Mouse (Mus musculus) lung, embryonic 14.5 days (tissue): ENCODE measurements around the gene 9030612E09Rik. TPM values are rescaled to one million over a fixed set of nuclear protein-coding genes. Genes with fewer than 3 reads are reported as not detected.

Experiments
- ATAC-seq: fragments of 200-750 bp; cut with Nextera tagmentation; 2 replicates; pipeline ENCODE4 v1.8.0; 2017; ENCODE audit warnings: mild to moderate bottlenecking, moderate TSS enrichment, moderate library complexity; ENCODE audit not compliant: insufficient read depth
- DNase-seq: peaks from one replicate; pipeline ENCODE4 v3.0.0-alpha.2; 2015
- H3K27ac ChIP-seq: fragments of 300-500 bp; sonication (generic); 2 replicates; pipeline ENCODE4 v1.5.1; 2014; ENCODE audit warnings: low read depth, mild to moderate bottlenecking, moderate library complexity
- H3K27me3 ChIP-seq: fragments of 300-500 bp; sonication (generic); 2 replicates; pipeline ENCODE4 v1.6.1; 2014; ENCODE audit warnings: low read length, control low read depth; ENCODE audit not compliant: insufficient read depth
- H3K36me3 ChIP-seq: fragments of 300-500 bp; sonication (generic); 2 replicates; pipeline ENCODE4 v1.6.1; 2014; ENCODE audit warnings: control low read depth; ENCODE audit not compliant: insufficient read depth
- H3K4me1 ChIP-seq: fragments of 300-500 bp; sonication (generic); 2 replicates; pipeline ENCODE4 v1.6.1; 2014; ENCODE audit warnings: antibody characterized with exemption, control low read depth; ENCODE audit not compliant: insufficient read depth
- H3K4me2 ChIP-seq: fragments of 300-500 bp; sonication (generic); 2 replicates; pipeline ENCODE4 v1.6.1; 2014; ENCODE audit warnings: mild to moderate bottlenecking
- H3K4me3 ChIP-seq: fragments of 300-500 bp; sonication (generic); 2 replicates; pipeline ENCODE4 v1.5.1; 2014; ENCODE audit warnings: low read depth, low read length
- H3K9ac ChIP-seq: fragments of 300-500 bp; sonication (generic); 2 replicates; pipeline ENCODE4 v1.6.1; 2014
- H3K9me3 ChIP-seq: fragments of 300-500 bp; sonication (generic); 2 replicates; pipeline ENCODE4 v1.6.1; 2016; ENCODE audit warnings: low read depth, low read length, control low read depth
- CTCF ChIP-seq: IDR thresholded peaks from 2 replicates; pipeline ENCODE4 v1.5.1; 2016; ENCODE audit warnings: antibody characterized with exemption, low read depth
- WGBS: fragments of 180-500 bp; shearing (Covaris S2); extraction: QIAGEN DNeasy Blood & Tissue Kit; methylation state at CpG from one replicate; pipeline ENCODE4 v1.1.7; 2014; 5-methylcytosine and 5-hydroxymethylcytosine counted together
- polyA plus RNA-seq: library from polyadenylated mRNA; unstranded; fragments of >200 nt; fragmentation: Nextera tagmentation; extraction: Ambion mirVana; gene quantifications from 2 replicates; pipeline ENCODE4 v1.2.1, GENCODE M21; 2014

The 9030612E09Rik gene
- polyA plus RNA-seq, 1 experiment from 2014 or later: not detected

DNA sequence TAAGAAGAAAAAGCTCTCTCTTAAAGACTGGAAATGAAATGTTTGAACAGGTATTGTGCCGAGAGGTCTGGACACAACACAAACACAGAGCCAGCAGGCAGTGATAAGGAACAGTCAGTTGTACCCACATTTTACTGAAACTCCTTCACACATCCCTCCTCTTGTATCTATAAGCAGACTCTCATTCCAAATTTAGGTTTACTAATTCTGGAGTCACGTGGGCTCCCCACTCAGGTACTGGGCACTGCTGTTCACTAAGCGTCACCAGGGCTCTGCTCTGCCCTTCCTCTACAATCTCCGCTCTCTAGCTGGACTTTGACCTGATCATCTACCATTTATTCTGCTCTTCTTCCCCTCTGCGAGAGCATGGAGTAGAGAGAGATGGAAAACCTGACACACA is 15.6 kb upstream of the 9030612E09Rik start:
- no peak for TF ChIP-seq CTCF
- Histone ChIP-seq H3K36me3 (no peaks in the 10 kb centered on the region), H3K27ac (no peak overlapping the region), H3K4me2 (no peak overlapping the region), H3K4me1 (peaks cover 3% of the 10 kb centered on the region; the same call in 1 of the 2 replicates), H3K9ac (no peak overlapping the region), H3K9me3 (peaks cover 3% of the 10 kb centered on the region; the same call in 1 of the 2 replicates), H3K4me3 (no peak overlapping the region), H3K27me3 (no peaks in the 10 kb centered on the region)
- DNase-seq (no peak), ATAC-seq (no peak)
- 67% methylated on average over 5 of the region's 5 CpGs for WGBS

DNA sequence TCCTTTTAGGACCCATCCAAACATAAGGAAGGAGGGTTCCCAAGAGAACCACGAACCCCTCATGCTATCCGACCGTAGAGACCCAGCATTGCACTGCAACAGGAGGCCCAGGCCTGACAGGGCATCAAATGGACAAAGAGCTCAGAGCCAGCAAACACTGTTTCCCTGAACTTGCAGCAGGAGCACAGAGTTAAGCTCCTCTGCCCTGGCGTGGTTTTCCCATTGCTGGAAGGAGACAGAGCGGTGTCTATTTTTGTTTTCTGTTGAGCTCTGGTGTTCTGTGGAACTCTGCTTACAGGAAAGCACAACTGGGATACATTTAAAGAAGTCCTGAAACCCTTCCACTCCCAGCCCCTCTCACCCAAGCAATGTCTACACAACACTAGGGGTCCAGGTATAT is 15.2 kb upstream of the 9030612E09Rik start:
- WGBS: 79% methylated on average over 5 of the region's 5 CpGs
- peaks cover 3% of the 10 kb centered on the region; the same call in 1 of the 2 replicates for H3K9me3 ChIP-seq
- no peak overlapping the region for H3K27ac ChIP-seq
- no peak for TF ChIP-seq CTCF
- no peaks in the 10 kb centered on the region for H3K27me3 ChIP-seq
- H3K4me3 ChIP-seq: no peak overlapping the region
- ATAC-seq (no peak), DNase-seq (no peak)
- no peak overlapping the region for H3K4me2 ChIP-seq
- H3K9ac ChIP-seq: no peak overlapping the region
- H3K36me3 ChIP-seq: no peaks in the 10 kb centered on the region
- peaks cover 3% of the 10 kb centered on the region; the same call in 1 of the 2 replicates for H3K4me1 ChIP-seq

DNA sequence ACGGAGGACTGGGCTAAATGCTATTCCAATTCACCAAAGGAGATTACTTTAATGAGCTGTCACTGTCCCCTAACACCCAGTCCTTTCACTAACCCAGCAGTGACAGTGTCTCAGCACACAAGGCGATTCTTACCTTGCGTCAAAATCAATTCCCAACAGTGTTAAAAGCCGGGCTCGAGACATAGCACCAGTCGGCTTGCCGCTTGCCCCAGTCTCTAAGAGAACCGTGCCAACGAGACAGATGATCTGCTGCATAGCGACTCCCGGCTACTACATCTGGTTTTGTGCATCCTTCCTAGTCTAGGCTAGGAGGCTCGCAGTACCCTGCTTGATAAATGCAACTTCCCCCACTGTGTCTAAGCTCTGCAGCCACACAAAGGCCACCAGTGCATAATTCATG is 12.2 kb upstream of the 9030612E09Rik start:
- Histone ChIP-seq H3K9ac (no peak overlapping the region), H3K36me3 (no peaks in the 10 kb centered on the region), H3K9me3 (peaks cover 3% of the 10 kb centered on the region; the same call in 1 of the 2 replicates), H3K27me3 (no peaks in the 10 kb centered on the region), H3K4me3 (no peak overlapping the region), H3K4me2 (no peak overlapping the region), H3K27ac (no peak overlapping the region), H3K4me1 (no peaks in the 10 kb centered on the region)
- TF ChIP-seq CTCF: no peak
- WGBS: 57% methylated on average over 12 of the region's 12 CpGs
- DNase-seq (no peak), ATAC-seq (no peak)

DNA sequence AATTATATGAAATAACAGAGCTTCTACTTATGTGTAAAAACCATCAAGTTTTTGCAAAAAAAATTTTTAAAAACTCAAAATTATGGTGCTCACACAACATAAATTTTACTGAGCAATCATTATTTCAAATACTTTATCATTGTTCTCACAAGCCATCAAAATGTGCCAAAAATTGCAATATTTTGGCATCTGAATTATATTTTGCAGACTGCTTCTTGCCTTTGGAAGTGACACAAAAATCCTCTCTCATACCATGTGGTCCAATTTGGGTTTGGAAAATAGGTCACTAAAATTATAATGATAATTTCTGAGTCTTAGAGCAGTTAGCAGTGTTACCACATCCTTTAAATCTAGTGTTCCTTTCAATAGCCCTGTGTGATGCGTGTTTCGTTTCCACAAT is 10.1 kb upstream of the 9030612E09Rik start:
- Histone ChIP-seq H3K9me3 (peaks cover 3% of the 10 kb centered on the region; the same call in 1 of the 2 replicates), H3K4me2 (no peak overlapping the region), H3K27ac (no peak overlapping the region), H3K4me1 (no peaks in the 10 kb centered on the region), H3K9ac (no peak overlapping the region), H3K27me3 (no peaks in the 10 kb centered on the region), H3K36me3 (no peaks in the 10 kb centered on the region), H3K4me3 (no peak overlapping the region)
- ATAC-seq (no peak), DNase-seq (no peak)
- WGBS: 93% methylated on average over 2 of the region's 2 CpGs
- TF ChIP-seq CTCF: no peak

DNA sequence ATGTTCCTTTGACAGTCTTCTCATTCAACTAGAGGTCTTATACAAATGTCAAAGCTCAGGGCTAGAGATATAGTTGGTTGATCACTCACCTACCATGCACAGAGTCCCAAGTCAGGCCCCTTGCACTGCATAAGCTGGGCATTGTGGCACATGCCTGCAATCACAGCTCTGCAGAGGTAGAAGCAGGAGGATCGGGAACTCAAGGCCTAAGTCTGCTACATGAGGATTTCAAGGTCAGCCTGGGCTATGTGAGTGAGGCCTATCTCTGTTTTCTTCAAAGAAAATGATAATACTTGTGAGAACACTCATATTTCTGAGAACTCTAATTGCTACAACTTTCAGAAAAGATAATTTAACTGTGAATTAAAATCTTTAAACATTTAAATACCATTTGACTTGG is 8.4 kb upstream of the 9030612E09Rik start:
- H3K4me2 ChIP-seq: no peak overlapping the region
- no peak overlapping the region for H3K4me3 ChIP-seq
- peaks cover under 1% of the 10 kb centered on the region; the same call in 1 of the 2 replicates for H3K27me3 ChIP-seq
- 88% methylated on average over 1 of the region's 1 CpGs for WGBS
- ATAC-seq (no peak), DNase-seq (no peak)
- H3K36me3 ChIP-seq: no peaks in the 10 kb centered on the region
- peaks cover 3% of the 10 kb centered on the region; the same call in 1 of the 2 replicates for H3K9me3 ChIP-seq
- TF ChIP-seq CTCF: no peak
- no peak overlapping the region for H3K27ac ChIP-seq
- peaks cover 1% of the 10 kb centered on the region; the same call in 1 of the 2 replicates for H3K4me1 ChIP-seq
- no peak overlapping the region for H3K9ac ChIP-seq

DNA sequence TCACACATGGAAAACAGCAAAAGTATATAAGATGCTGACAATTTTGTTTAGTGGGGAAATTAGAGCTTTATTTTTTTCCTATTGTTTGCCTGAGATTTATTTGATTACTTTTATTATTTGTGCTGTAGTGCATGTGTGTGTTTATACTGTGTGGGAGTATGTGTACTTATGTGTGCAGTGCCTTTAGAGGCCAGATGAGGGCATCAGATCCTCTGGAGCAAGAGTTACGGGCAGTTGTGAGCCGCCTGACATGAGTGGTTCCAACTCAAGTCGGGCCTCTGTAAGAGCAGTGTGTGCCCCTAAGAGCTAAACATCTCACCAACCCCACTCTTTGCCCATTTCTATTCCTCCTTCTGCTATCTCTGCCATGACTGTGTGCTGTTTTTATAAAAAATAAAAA is 7.7 kb upstream of the 9030612E09Rik start:
- no peak overlapping the region for H3K27ac ChIP-seq
- peaks cover 5% of the 10 kb centered on the region; the same call in 1 of the 2 replicates for H3K27me3 ChIP-seq
- no peak for DNase-seq
- H3K36me3 ChIP-seq: no peaks in the 10 kb centered on the region
- H3K9ac ChIP-seq: no peak overlapping the region
- peaks cover 3% of the 10 kb centered on the region; the same call in 1 of the 2 replicates for H3K4me1 ChIP-seq
- H3K4me2 ChIP-seq: no peak overlapping the region
- ATAC-seq: no peak
- TF ChIP-seq CTCF: no peak
- H3K4me3 ChIP-seq: no peak overlapping the region
- WGBS: 82% methylated on average over 3 of the region's 3 CpGs
- peaks cover 3% of the 10 kb centered on the region; the same call in 1 of the 2 replicates for H3K9me3 ChIP-seq

DNA sequence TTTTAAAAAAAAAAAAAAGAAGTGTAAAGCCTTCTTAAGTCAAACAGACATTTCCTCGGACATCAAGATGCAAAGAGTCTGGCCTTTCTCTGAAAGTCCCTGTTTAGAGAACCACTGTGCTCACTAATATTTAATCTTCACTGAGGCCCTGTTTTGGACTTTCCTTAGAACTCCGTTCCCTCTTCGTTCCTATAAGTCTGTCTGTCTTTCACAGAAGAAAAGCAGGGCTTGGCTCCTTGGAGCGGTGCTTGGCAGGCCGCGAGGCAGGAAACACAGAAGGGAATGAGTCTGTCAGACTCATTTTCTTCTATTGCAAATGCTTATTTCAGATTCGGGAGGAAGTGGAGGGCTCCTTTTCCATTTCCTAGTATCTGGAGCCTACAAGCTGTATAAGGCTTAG is 5.7 kb upstream of the 9030612E09Rik start:
- Histone ChIP-seq H3K36me3 (no peaks in the 10 kb centered on the region), H3K27me3 (peaks cover 19% of the 10 kb centered on the region), H3K4me1 (peaks cover 3% of the 10 kb centered on the region; the same call in 1 of the 2 replicates), H3K4me2 (no peak overlapping the region), H3K9ac (no peak overlapping the region), H3K9me3 (no peaks in the 10 kb centered on the region), H3K4me3 (no peak overlapping the region), H3K27ac (no peak overlapping the region)
- ATAC-seq (no peak), DNase-seq (no peak)
- no peak for TF ChIP-seq CTCF
- WGBS: 63% methylated on average over 7 of the region's 7 CpGs

DNA sequence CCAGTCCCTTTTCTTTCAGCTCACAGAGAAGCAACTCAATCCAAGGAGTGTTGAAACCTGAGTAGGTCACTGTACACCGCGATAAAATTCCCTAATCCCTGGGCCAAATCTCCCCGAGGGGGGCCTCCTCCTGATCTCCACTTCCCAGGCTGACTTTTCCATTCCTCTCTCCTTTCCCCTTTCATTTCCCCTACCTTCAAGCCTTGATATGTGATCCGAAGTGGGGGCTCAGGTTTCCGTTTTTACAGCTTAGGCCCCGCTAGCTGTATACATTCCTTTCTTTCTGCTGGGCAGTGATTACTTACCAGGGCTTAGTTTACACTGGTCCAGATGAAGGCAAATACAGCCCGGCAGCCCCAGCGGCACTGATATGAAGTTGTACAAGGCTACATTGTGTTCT is 3.4 kb upstream of the 9030612E09Rik start:
- Histone ChIP-seq H3K9me3 (no peaks in the 10 kb centered on the region), H3K4me1 (peaks cover 3% of the 10 kb centered on the region; the same call in 1 of the 2 replicates), H3K27ac (no peak overlapping the region), H3K4me3 (no peak overlapping the region), H3K9ac (no peak overlapping the region), H3K36me3 (no peaks in the 10 kb centered on the region), H3K27me3 (peaks cover 39% of the 10 kb centered on the region), H3K4me2 (peak overlapping the region; percentile 43)
- peak; percentile 41 for DNase-seq
- TF ChIP-seq CTCF: no peak
- 3% methylated on average over 8 of the region's 8 CpGs for WGBS
- ATAC-seq: no peak
